Mouse (Mus musculus): ENCODE measurements at regions not wholly inside any gene's neighbourhood (a gene's known extent, or its start where the extent isn't known, plus 50 kb on each side); places are given as distances from the start of the nearest gene placed in this dataset.

- no peaks in the 10 kb centered on the region for H3K4me1 ChIP-seq (ENCODE audit: control insufficient read depth, insufficient read depth, low read length)
- H3K27ac ChIP-seq (ENCODE audit: insufficient read depth, low read length) = no peak overlapping the region
- TF ChIP-seq CTCF (IDR thresholded peaks at IDR 0.05; ENCODE audit: extremely low read depth, insufficient read depth, low read length) (no peak), POLR2A (IDR thresholded peaks at IDR 0.05; ENCODE audit: extremely low read depth, insufficient read depth, low read length) (no peak)
- no peak overlapping the region for H3K4me3 ChIP-seq (ENCODE audit: insufficient read depth, low read length)
Observed at GRCm38 (mm10) chr14:46019240-46020025, 359.8 kb upstream of the Gm15217 start.

GRCm38 (mm10) chr14:46034301-46034700 is 344.9 kb upstream of the Gm15217 start:
- H3K4me3 ChIP-seq (ENCODE audit: insufficient read depth, low read length) = no peak overlapping the region
- no peak for TF ChIP-seq CTCF (IDR thresholded peaks at IDR 0.05; ENCODE audit: extremely low read depth, insufficient read depth, low read length)
- TF ChIP-seq POLR2A (IDR thresholded peaks at IDR 0.05; ENCODE audit: extremely low read depth, insufficient read depth, low read length) = no peak

DNA sequence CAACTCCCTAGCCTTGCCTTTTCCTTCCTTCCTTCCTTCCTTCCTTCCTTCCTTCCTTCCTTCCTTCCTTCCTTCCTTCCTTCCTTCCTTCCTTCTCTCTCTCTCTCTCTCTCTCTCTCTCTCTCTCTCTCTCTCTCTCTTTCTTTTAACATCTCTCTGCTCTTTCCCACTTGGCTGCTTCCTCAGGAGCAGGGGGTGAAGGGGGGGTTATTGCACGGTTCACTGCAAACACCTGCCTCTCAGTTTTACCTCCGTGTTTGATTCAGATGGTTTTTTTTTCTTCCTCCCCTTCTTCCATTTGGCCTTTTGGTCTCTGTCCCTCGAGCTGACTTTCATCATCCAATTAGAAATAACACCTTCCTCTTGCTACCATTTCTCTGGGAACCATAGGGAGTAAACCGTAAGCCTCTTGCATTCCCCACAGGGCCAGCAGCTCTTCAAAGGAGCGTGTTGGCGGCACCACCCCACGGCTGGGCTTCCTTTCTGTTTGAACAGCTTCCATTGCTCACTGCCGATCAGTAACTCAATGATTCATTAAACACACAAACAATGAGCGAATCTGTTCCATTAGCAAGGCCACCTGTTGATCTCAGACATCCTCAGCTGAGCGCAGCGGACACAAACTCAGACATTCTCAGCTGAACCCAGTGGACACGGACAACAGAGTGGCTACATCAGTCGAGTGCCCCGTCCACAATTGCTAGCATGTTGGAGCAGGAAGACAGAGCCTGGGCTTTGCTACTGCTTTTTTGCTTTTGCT is 318.4 kb upstream of the Gm15217 start:
- Histone ChIP-seq H3K27ac (ENCODE audit: insufficient read depth, low read length) (no peak overlapping the region), H3K4me3 (ENCODE audit: insufficient read depth, low read length) (no peak overlapping the region), H3K4me1 (ENCODE audit: control insufficient read depth, insufficient read depth, low read length) (no peaks in the 10 kb centered on the region)
- TF ChIP-seq POLR2A (IDR thresholded peaks at IDR 0.05; ENCODE audit: extremely low read depth, insufficient read depth, low read length) (no peak), CTCF (IDR thresholded peaks at IDR 0.05; ENCODE audit: extremely low read depth, insufficient read depth, low read length) (no peak)

More at GRCm38 (mm10) chr14:46034301-46034700, 344.9 kb upstream of the Gm15217 start:
- no peak overlapping the region for H3K27ac ChIP-seq (ENCODE audit: insufficient read depth, low read length)
- no peaks in the 10 kb centered on the region for H3K4me1 ChIP-seq (ENCODE audit: control insufficient read depth, insufficient read depth, low read length)

GRCm38 (mm10) chr14:46067102-46067801 is 312.0 kb upstream of the Gm15217 start:
- TF ChIP-seq CTCF (IDR thresholded peaks at IDR 0.05; ENCODE audit: extremely low read depth, insufficient read depth, low read length) = no peak
- no peak for TF ChIP-seq POLR2A (IDR thresholded peaks at IDR 0.05; ENCODE audit: extremely low read depth, insufficient read depth, low read length)
- Histone ChIP-seq H3K27ac (ENCODE audit: insufficient read depth, low read length) (no peak overlapping the region), H3K4me3 (ENCODE audit: insufficient read depth, low read length) (no peak overlapping the region), H3K4me1 (ENCODE audit: control insufficient read depth, insufficient read depth, low read length) (no peaks in the 10 kb centered on the region; the same call in 1 of the 2 replicates)

DNA sequence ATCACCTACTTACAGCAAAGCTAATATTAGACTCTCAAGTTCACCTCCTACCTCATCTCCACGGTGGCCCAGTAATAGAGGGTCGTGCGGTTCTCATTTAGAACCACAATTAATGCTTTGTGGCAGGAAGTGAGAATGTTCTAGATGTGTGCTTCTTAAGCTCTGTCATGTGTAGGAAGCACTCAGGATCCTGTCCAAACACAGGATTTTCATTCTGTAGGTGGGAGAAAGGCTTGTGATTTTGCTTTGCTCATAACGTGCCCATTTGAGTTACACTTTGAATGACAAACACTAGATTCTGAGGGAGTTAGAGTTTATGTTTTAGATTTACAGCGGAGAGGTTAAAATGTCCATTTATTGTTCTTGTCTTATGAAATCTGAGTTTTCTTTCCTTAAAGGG is 308.0 kb upstream of the Gm15217 start:
- TF ChIP-seq POLR2A (IDR thresholded peaks at IDR 0.05; ENCODE audit: extremely low read depth, insufficient read depth, low read length) = no peak
- TF ChIP-seq CTCF (IDR thresholded peaks at IDR 0.05; ENCODE audit: extremely low read depth, insufficient read depth, low read length) = no peak
- H3K4me1 ChIP-seq (ENCODE audit: control insufficient read depth, insufficient read depth, low read length) = no peaks in the 10 kb centered on the region; the same call in 1 of the 2 replicates
- H3K27ac ChIP-seq (ENCODE audit: insufficient read depth, low read length) = no peak overlapping the region
- H3K4me3 ChIP-seq (ENCODE audit: insufficient read depth, low read length) = no peak overlapping the region

- Histone ChIP-seq H3K4me1 (ENCODE audit: control insufficient read depth, insufficient read depth, low read length) (no peaks in the 10 kb centered on the region), H3K27ac (ENCODE audit: insufficient read depth, low read length) (no peak overlapping the region), H3K4me3 (ENCODE audit: insufficient read depth, low read length) (no peak overlapping the region)
- TF ChIP-seq POLR2A (IDR thresholded peaks at IDR 0.05; ENCODE audit: extremely low read depth, insufficient read depth, low read length) = no peak
- no peak for TF ChIP-seq CTCF (IDR thresholded peaks at IDR 0.05; ENCODE audit: extremely low read depth, insufficient read depth, low read length)
Observed at GRCm38 (mm10) chr14:46076738-46077137, 302.5 kb upstream of the Gm15217 start.

DNA sequence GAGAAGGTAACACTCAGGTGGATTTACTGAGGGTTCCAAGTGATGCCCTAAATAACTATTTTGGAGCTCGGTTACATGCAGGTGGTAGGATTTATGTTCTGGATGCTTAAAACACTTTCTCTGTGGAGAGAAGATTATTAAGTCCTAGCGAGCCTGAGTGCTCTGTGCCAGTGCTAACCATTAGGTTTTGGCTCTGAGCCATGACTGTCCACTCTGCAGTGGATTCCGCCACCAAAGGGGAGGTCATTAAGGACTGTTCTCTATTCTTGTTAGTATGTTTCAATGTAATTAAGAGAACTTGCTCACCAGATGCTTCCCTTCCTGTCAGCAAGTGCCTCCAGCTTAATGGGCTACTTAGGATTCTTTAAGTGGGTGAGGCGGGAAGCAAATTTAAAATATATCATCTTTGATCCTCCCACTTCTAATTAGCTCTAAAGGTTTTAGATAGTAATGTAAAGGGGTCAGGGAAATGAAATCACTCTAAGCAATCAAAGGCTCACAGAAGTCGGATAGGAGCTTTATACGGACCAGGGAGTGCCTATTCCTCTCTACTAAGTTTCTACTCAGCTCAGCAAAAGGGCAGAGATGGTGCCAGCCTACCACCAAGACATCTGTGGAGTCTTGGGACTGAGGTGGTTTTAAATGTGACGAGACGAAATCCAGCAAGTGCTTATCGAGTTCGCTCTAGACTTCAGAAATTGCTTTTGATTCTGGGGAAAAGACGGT is 301.6 kb upstream of the Gm15217 start:
- H3K4me1 ChIP-seq (ENCODE audit: control insufficient read depth, insufficient read depth, low read length) = no peaks in the 10 kb centered on the region
- TF ChIP-seq POLR2A (IDR thresholded peaks at IDR 0.05; ENCODE audit: extremely low read depth, insufficient read depth, low read length) (no peak), CTCF (IDR thresholded peaks at IDR 0.05; ENCODE audit: extremely low read depth, insufficient read depth, low read length) (no peak)
- no peak overlapping the region for H3K27ac ChIP-seq (ENCODE audit: insufficient read depth, low read length)
- H3K4me3 ChIP-seq (ENCODE audit: insufficient read depth, low read length) = no peak overlapping the region

DNA sequence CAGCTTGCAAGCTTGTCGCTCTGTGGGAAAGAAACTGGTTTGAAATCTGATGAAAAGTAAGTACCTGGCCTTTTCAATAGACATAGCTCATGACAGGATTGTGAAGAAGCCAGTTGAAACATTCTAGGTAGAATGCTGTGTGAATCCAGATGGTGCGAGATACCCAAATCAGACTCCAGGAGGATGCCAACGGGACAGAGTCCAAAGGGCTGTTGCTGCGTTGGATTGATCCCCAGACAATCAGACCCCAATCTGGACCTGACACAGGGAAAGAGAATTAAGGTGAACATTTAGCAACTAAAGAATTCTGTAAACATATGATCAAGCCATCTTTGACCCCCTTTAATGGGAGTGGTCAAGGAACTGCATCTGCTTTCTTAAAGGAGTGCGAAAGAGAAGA is 296.6 kb upstream of the Gm15217 start:
- Histone ChIP-seq H3K4me1 (ENCODE audit: control insufficient read depth, insufficient read depth, low read length) (no peaks in the 10 kb centered on the region), H3K4me3 (ENCODE audit: insufficient read depth, low read length) (no peak overlapping the region), H3K27ac (ENCODE audit: insufficient read depth, low read length) (no peak overlapping the region)
- no peak for TF ChIP-seq CTCF (IDR thresholded peaks at IDR 0.05; ENCODE audit: extremely low read depth, insufficient read depth, low read length)
- no peak for TF ChIP-seq POLR2A (IDR thresholded peaks at IDR 0.05; ENCODE audit: extremely low read depth, insufficient read depth, low read length)

All from cortical plate, adult 2 months (tissue).